Mouse (Mus musculus) forebrain, postnatal 0 days (tissue): Measurements from ENCODE around the gene Ldlrad3. TPM values are rescaled to one million over a fixed set of nuclear protein-coding genes. Genes with fewer than 3 reads are reported as not detected.

Experiments
- ATAC-seq: fragments of 200-750 bp; cut with Nextera tagmentation; 2 replicates; pipeline ENCODE4 v1.8.0; 2017; ENCODE audit warnings: mild to moderate bottlenecking, moderate library complexity
- DNase-seq: peaks from one replicate; pipeline ENCODE4 v3.0.0-alpha.2; 2015
- H3K27ac ChIP-seq: fragments of 300-500 bp; sonication (generic); 2 replicates; pipeline ENCODE4 v1.5.1; 2014; ENCODE audit warnings: low read depth, mild to moderate bottlenecking, antibody characterized with exemption, low read length, moderate library complexity, mixed read lengths
- H3K27me3 ChIP-seq: fragments of 300-500 bp; sonication (generic); 2 replicates; pipeline ENCODE4 v1.6.1; 2014; ENCODE audit warnings: mild to moderate bottlenecking, low read length, mixed read lengths; ENCODE audit not compliant: insufficient read depth
- H3K36me3 ChIP-seq: fragments of 300-500 bp; sonication (generic); 2 replicates; pipeline ENCODE4 v1.6.1; 2014; ENCODE audit warnings: mild to moderate bottlenecking, moderate library complexity; ENCODE audit not compliant: insufficient read depth
- H3K4me1 ChIP-seq: fragments of 300-500 bp; sonication (generic); 2 replicates; pipeline ENCODE4 v1.6.1; 2014; ENCODE audit warnings: antibody characterized with exemption; ENCODE audit not compliant: insufficient read depth
- H3K4me2 ChIP-seq: fragments of 300-500 bp; sonication (generic); 2 replicates; pipeline ENCODE4 v1.6.1; 2014; ENCODE audit warnings: low read depth, mild to moderate bottlenecking, moderate library complexity
- H3K4me3 ChIP-seq: fragments of 300-500 bp; sonication (generic); 2 replicates; pipeline ENCODE4 v1.5.1; 2014; ENCODE audit warnings: low read depth, low read length, mixed read lengths
- H3K9ac ChIP-seq: fragments of 300-500 bp; sonication (generic); 2 replicates; pipeline ENCODE4 v1.6.1; 2014; ENCODE audit warnings: mild to moderate bottlenecking
- H3K9me3 ChIP-seq: fragments of 300-500 bp; sonication (generic); 2 replicates; pipeline ENCODE4 v1.6.1; 2016; ENCODE audit warnings: low read length
- CTCF ChIP-seq: sonication (generic); IDR thresholded peaks from 2 replicates; pipeline ENCODE4 v1.5.1; 2016; ENCODE audit warnings: antibody characterized with exemption, control low read depth, low read depth
- WGBS: fragments of 180-500 bp; shearing (Covaris S2); extraction: QIAGEN DNeasy Blood & Tissue Kit; methylation state at CpG from one replicate; pipeline ENCODE4 v1.1.7; 2014; 5-methylcytosine and 5-hydroxymethylcytosine counted together
- polyA plus RNA-seq: library from polyadenylated mRNA; unstranded; fragments of >200 nt; fragmentation: Nextera tagmentation; extraction: Ambion mirVana; gene quantifications from 2 replicates; pipeline ENCODE4 v1.2.1, GENCODE M21; 2015
- total RNA-seq: library from RNA; depleted of rRNA; stranded (reverse); fragments of >200 nt; gene quantifications from 2 replicates; pipeline ENCODE4 v1.2.3, GENCODE M21; 2014

Gene Ldlrad3
- total and polyA plus RNA-seq, 2 experiments from 2014 or later: 20.9 to 23.4 TPM

DNA sequence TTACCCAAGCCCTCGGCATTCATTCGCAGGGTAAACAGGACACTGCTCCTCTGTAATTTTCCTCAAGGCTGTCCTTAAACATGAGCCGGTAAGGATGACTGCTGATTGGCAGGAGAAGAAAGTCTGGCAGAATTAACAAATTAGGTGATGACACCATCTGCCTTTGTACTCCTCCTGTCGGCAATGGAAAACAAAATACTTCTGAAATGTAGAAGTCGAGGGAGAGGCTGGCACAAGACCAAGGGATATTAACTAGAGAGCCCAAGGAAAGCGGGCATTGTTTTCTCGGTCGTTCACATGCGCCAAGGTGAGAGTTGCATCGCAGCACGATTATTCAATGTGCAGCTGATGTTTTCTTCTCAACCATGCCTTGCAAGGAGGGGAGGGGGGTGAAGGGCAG, 91.4 kb downstream of the Ldlrad3 start:
- DNase-seq (peak; percentile 49), ATAC-seq (no peak)
- Histone ChIP-seq H3K4me1 (peaks cover 17% of the 10 kb centered on the region), H3K27ac (no peak overlapping the region), H3K27me3 (no peaks in the 10 kb centered on the region), H3K9me3 (no peaks in the 10 kb centered on the region), H3K9ac (no peak overlapping the region), H3K36me3 (no peaks in the 10 kb centered on the region), H3K4me2 (no peak overlapping the region), H3K4me3 (no peak overlapping the region)
- 0 out of 2 replicates have a peak, but pooled peaks have one; percentile 19 for TF ChIP-seq CTCF
- 9% methylated on average over 11 of the region's 11 CpGs for WGBS

DNA sequence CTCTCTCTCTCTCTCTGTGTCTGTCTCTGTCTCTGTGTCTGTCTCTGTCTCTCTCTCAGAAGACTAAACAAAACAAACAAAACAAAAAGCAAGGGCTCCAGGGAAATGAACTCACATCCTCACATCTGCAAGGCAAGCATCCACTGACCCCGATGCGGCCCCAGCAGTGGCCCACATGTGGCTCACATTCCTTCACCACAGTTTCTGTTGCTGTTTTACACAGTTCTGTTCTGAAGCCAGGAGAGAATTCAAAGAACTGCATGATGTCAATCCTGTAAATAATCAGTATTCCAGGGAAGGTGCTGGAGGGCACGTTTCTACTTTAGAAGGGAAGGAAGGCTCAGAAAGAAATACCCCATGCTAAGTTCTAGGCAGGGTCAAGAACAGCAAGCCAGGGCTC, 91.9 kb downstream of the Ldlrad3 start:
- Histone ChIP-seq H3K27me3 (no peaks in the 10 kb centered on the region), H3K27ac (no peak overlapping the region), H3K4me2 (no peak overlapping the region), H3K9me3 (no peaks in the 10 kb centered on the region), H3K4me1 (peaks cover 17% of the 10 kb centered on the region), H3K4me3 (no peak overlapping the region), H3K36me3 (no peaks in the 10 kb centered on the region), H3K9ac (no peak overlapping the region)
- no peak for DNase-seq
- TF ChIP-seq CTCF: no peak
- 46% methylated on average over 3 of the region's 3 CpGs for WGBS
- ATAC-seq: 0 out of 2 replicates have a peak, but pooled peaks have one; percentile 21

DNA sequence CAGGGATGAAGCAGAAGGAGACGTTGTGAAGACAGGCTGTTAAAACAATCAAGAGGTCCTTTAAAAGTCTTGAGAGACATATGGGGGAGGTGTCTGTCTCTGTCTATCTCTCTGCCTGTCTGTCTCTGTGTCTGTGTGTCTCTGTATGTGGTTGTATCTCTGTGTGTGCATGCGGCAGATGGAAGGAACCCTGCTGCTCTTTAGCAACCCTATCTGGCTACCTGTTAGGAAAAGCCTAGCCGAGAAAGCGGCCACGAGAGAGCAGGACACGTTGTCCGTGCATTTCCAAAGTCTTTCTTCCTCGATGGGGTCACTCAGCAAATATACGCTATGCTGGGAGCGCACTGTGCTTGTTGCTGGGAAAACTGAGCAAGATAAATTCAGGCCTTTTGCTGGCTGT, 93.6 kb downstream of the Ldlrad3 start:
- no peak overlapping the region for H3K4me3 ChIP-seq
- H3K9ac ChIP-seq: no peak overlapping the region
- WGBS: 71% methylated on average over 10 of the region's 10 CpGs
- TF ChIP-seq CTCF: no peak
- no peak for ATAC-seq
- H3K4me2 ChIP-seq: no peak overlapping the region
- H3K9me3 ChIP-seq: no peaks in the 10 kb centered on the region
- no peak for DNase-seq
- H3K36me3 ChIP-seq: no peaks in the 10 kb centered on the region
- H3K4me1 ChIP-seq: peaks cover 17% of the 10 kb centered on the region
- H3K27ac ChIP-seq: 0 out of 2 replicates have a peak overlapping the region, but pooled peaks have one; percentile 35
- H3K27me3 ChIP-seq: no peaks in the 10 kb centered on the region

DNA sequence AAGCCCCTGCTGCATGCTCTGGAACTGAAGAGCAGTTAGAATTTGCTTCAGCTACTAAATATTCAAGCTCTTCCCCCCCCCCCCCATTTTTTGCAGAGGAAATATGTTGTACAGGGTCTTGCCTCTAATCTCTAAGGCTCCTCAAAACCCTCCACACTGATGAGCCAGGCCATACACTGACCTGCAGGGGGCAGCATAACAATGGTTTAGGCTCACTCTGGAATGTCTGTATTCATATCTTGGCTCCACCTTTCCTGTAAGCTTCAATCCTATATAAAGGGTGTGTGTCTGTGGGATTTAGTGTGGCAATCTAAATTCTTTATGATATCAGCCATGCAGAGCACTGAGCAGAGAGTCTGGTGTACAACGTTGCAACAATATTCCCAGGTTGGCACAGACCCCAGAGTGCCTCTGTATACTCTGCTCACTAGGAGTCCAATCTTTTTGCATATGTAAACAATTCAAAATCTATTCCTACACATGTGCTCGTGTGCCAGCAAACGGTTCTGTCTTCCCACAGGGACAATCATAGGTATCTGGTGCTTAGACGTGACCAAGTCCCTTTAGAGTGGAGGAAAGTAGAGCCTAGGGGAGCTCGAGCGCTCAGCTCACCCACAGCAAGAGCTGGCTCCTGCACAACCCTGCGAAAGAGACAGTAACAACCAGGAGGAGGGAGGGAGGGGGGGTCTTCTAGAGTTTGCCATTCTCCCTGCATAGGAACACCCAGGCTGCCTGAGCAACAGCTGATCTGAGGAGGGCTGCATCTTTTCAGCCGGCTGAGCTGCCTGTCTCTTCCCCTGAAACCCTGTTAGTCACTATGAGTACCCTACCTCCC, 94.5 kb downstream of the Ldlrad3 start:
- no peaks in the 10 kb centered on the region for H3K9me3 ChIP-seq
- H3K4me2 ChIP-seq: no peak overlapping the region
- peaks cover 17% of the 10 kb centered on the region for H3K4me1 ChIP-seq
- peak; percentile 90 for ATAC-seq
- DNase-seq: peak; percentile 90
- no peak overlapping the region for H3K4me3 ChIP-seq
- no peaks in the 10 kb centered on the region for H3K27me3 ChIP-seq
- H3K27ac ChIP-seq: 0 out of 2 replicates have a peak overlapping the region, but pooled peaks have one; percentile 35
- H3K36me3 ChIP-seq: no peaks in the 10 kb centered on the region
- peak; percentile 89 for TF ChIP-seq CTCF
- 0 out of 2 replicates have a peak overlapping the region, but pooled peaks have one; percentile 11 for H3K9ac ChIP-seq
- 13% methylated on average over 8 of the region's 8 CpGs for WGBS

DNA sequence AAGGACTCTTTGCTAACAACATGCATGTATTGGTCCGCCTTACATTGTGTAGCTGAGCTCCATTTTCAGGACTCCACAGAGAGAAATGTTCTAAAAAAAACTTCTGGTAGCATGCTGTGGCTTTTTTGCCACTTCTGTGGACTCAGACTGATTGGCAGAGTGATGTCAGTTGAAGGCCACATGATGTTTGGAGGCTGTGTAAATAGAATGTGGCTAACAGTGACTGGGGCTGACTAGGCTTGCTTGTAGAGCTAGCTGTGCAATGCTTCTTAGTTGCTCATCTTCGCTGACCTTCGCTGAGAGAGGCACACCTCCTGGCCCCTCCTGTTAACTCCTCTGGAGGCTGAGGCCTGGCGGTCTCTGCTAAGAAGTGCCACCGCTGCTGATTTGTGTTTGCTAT, 98.4 kb downstream of the Ldlrad3 start:
- TF ChIP-seq CTCF: no peak
- H3K27ac ChIP-seq: no peak overlapping the region
- H3K27me3 ChIP-seq: no peaks in the 10 kb centered on the region
- H3K4me1 ChIP-seq: 0 out of 2 replicates have a peak, but pooled peaks cover 8% of the 10 kb centered on the region
- H3K9ac ChIP-seq: no peak overlapping the region
- no peak overlapping the region for H3K4me3 ChIP-seq
- no peaks in the 10 kb centered on the region for H3K36me3 ChIP-seq
- ATAC-seq: no peak
- DNase-seq: no peak
- 98% methylated on average over 5 of the region's 5 CpGs for WGBS
- no peaks in the 10 kb centered on the region for H3K9me3 ChIP-seq
- H3K4me2 ChIP-seq: no peak overlapping the region

DNA sequence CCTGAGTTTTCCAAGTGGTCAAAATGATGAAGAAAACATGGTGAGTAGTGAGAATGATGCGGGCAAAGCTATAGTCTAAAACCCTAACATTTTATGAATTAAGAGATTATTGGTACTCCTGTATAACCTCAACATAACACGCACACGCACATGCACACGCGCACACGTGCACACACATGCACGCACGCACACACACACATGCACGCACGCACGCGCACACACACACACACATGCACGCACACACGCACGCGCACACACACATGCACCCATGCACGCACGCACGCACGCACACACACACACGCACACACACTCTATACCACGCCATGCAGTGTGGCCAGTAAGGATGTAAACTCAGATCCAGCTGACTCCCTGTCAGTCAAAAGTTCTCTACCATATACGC, 99.6 kb downstream of the Ldlrad3 start:
- H3K4me1 ChIP-seq: 0 out of 2 replicates have a peak, but pooled peaks cover under 1% of the 10 kb centered on the region
- no peak overlapping the region for H3K4me3 ChIP-seq
- H3K9me3 ChIP-seq: no peaks in the 10 kb centered on the region
- TF ChIP-seq CTCF: no peak
- H3K4me2 ChIP-seq: no peak overlapping the region
- H3K27me3 ChIP-seq: no peaks in the 10 kb centered on the region
- H3K36me3 ChIP-seq: no peaks in the 10 kb centered on the region
- DNase-seq (no peak), ATAC-seq (no peak)
- no peak overlapping the region for H3K9ac ChIP-seq
- H3K27ac ChIP-seq: no peak overlapping the region
- WGBS: 98% methylated on average over 23 of the region's 23 CpGs

DNA sequence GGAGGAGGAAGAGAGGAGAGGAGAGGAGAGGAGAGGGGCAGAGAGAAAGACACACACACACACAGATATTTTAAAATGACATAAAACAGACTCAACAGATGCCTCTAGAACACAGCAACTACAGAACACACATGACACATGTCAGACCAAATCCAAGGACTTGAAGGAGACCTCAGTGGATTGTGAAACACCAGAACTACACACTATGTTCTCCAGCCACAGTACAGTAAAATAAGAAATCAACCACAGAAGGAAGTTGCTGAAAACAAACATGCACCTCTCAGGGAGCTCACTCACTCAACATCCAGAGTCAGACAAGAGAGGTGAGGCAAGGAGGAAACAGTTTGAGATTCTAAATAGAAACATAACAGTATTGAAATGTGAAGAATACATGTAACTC, 103.4 kb downstream of the Ldlrad3 start:
- ATAC-seq (no peak), DNase-seq (no peak)
- H3K4me1 ChIP-seq: no peaks in the 10 kb centered on the region
- H3K36me3 ChIP-seq: no peaks in the 10 kb centered on the region
- no peak overlapping the region for H3K4me3 ChIP-seq
- H3K9ac ChIP-seq: no peak overlapping the region
- no peak overlapping the region for H3K4me2 ChIP-seq
- no peaks in the 10 kb centered on the region for H3K27me3 ChIP-seq
- H3K9me3 ChIP-seq: no peaks in the 10 kb centered on the region
- TF ChIP-seq CTCF: no peak
- H3K27ac ChIP-seq: no peak overlapping the region
